Mouse (Mus musculus) embryonic facial prominence, embryonic 14.5 days (tissue): ENCODE measurements at regions not wholly inside any gene's neighbourhood (a gene's known extent, or its start where the extent isn't known, plus 50 kb on each side); places are given as distances from the start of the nearest gene placed in this dataset.

Source experiments
- ATAC-seq: fragments of 200-750 bp; cut with Nextera tagmentation; 2 replicates; pipeline ENCODE4 v1.8.0; 2017; ENCODE audit warnings: low read depth, moderate number of reproducible peaks, moderate TSS enrichment
- DNase-seq: peaks from one replicate; pipeline ENCODE4 v3.0.0-alpha.2; 2015; ENCODE audit warnings: low spot score
- H3K27ac ChIP-seq: fragments of 300-500 bp; sonication (generic); replicated peaks from 2 replicates; pipeline ENCODE4 v1.5.1; 2014; ENCODE audit warnings: low read depth, mild to moderate bottlenecking, low read length, moderate library complexity
- H3K27me3 ChIP-seq: fragments of 300-500 bp; sonication (generic); replicated peaks from 2 replicates; pipeline ENCODE4 v1.6.1; 2014; ENCODE audit warnings: low read length; ENCODE audit not compliant: control insufficient read depth, insufficient read depth
- H3K36me3 ChIP-seq: fragments of 300-500 bp; sonication (generic); 2 replicates; pipeline ENCODE4 v1.6.1; 2014; ENCODE audit warnings: low read length, mixed read lengths; ENCODE audit not compliant: control insufficient read depth, insufficient read depth
- H3K4me1 ChIP-seq: fragments of 300-500 bp; sonication (generic); 2 replicates; pipeline ENCODE4 v1.6.1; 2014; ENCODE audit warnings: antibody characterized with exemption, low read length; ENCODE audit not compliant: control insufficient read depth, insufficient read depth
- H3K4me2 ChIP-seq: fragments of 300-500 bp; sonication (generic); 2 replicates; pipeline ENCODE4 v1.6.1; 2014; ENCODE audit warnings: low read depth, mild to moderate bottlenecking, low read length, moderate library complexity, mixed read lengths
- H3K4me3 ChIP-seq: fragments of 300-500 bp; sonication (generic); 2 replicates; pipeline ENCODE4 v1.5.1; 2014; ENCODE audit warnings: low read depth, mild to moderate bottlenecking, low read length
- H3K9ac ChIP-seq: fragments of 300-500 bp; sonication (generic); 2 replicates; pipeline ENCODE4 v1.6.1; 2014; ENCODE audit warnings: low read depth, mild to moderate bottlenecking, low read length, moderate library complexity, mixed read lengths
- H3K9me3 ChIP-seq: fragments of 300-500 bp; sonication (generic); 2 replicates; pipeline ENCODE4 v1.6.1; 2016; ENCODE audit warnings: low read length; ENCODE audit not compliant: control insufficient read depth
- WGBS: fragments of 180-500 bp; shearing (Covaris S2); extraction: QIAGEN DNeasy Blood & Tissue Kit; methylation state at CpG from one replicate; pipeline ENCODE4 v1.1.7; 2014; 5-methylcytosine and 5-hydroxymethylcytosine counted together

DNA sequence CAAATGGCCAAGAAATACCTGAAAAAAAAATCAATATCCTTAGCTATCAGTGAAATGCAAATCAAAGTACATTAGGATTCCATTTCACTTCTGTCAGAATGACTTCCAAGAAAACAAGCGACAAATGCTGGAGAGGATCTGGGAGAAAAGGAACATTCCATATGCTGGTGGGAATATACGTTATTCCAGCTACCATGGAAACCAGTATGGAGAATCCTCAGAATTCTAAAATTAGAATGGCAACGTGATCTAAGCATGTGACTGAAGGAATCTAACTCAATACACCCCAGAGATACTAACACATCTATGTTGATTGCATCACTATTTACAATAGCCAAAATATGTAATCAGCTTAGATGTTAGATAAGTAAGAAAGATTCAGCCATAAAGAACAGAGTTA lies 146.1 kb upstream of the Sox14 start:
- Histone ChIP-seq H3K27me3 (no peaks in the 10 kb centered on the region), H3K36me3 (no peaks in the 10 kb centered on the region), H3K4me2 (no peak overlapping the region), H3K9me3 (no peaks in the 10 kb centered on the region), H3K4me3 (no peak overlapping the region), H3K4me1 (no peaks in the 10 kb centered on the region), H3K9ac (no peak overlapping the region), H3K27ac (no peak overlapping the region)
- DNase-seq (no peak), ATAC-seq (no peak)
- 74% methylated on average over 3 of the region's 3 CpGs for WGBS

DNA sequence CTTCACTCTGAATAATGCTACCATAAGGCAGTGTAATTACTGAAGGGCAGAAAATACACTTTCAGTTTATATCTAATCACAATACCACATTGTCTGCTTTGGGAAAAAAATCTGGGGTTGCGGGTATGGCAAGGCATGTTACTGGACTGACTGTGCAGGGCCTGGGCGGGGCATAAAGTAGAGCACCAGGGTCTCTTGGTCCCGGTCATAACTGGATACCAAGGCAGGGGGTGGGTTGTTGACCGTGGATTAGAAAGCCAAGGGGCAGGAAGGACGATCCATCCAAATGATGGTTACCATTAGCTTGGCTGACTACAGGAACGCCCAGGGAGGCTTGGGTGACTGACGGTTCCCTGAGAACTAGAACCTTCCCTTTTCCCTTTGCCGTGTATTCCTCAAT lies 119.2 kb upstream of the Sox14 start:
- Histone ChIP-seq H3K36me3 (no peaks in the 10 kb centered on the region), H3K4me2 (no peak overlapping the region), H3K9me3 (no peaks in the 10 kb centered on the region), H3K27me3 (peaks cover 34% of the 10 kb centered on the region), H3K9ac (no peak overlapping the region), H3K4me3 (no peak overlapping the region), H3K27ac (no peak overlapping the region), H3K4me1 (0 out of 2 replicates have a peak, but pooled peaks cover 5% of the 10 kb centered on the region)
- no peak for DNase-seq
- WGBS = 41% methylated on average over 8 of the region's 8 CpGs
- ATAC-seq = no peak

DNA sequence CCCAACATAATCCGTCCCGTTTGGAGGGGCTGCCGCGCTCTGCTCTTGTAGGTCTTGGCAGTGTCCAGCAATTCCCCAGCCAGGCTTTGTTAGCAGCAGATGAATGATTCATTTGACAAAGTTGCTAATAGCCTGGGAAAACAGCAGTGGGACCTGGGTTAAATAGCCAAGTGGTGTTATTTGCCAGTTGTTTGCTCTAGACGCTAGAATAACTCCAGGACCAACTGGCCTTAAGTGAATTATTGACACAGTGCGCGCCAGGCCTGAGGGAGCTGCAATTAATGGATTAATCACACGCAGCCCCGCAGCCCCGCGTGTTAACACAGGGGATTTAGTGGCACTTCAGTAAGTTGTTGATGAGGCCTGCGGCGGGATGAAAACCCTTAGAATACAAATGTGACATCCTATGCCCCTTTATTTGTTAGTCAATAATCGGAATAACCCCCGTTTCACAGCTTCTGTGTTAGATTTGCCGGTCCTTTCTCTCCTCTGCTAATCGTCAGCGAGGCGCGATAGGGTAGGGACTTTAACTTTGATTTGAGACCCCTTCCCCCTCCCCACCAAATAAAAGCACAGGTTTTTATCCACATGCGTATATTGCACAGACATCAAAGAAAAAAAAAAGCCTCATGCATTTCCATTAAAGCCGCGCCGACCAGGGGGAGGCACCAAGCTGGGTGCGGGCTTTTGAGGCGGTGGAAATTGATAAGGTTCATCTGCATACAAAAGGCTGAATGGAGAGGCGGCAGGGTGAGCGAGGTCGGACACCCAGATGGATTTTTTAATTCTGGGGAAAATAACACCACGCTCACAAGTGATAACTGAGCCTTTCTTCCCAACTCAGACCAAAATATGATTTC lies 118.5 kb upstream of the Sox14 start:
- H3K9me3 ChIP-seq = no peaks in the 10 kb centered on the region
- no peaks in the 10 kb centered on the region for H3K36me3 ChIP-seq
- H3K27me3 ChIP-seq = peaks cover 34% of the 10 kb centered on the region
- peak overlapping the region; percentile 10; the same call in 1 of the 2 replicates for H3K4me3 ChIP-seq
- ATAC-seq (no peak), DNase-seq (peak; percentile 48)
- 0 out of 2 replicates have a peak, but pooled peaks cover 5% of the 10 kb centered on the region for H3K4me1 ChIP-seq
- H3K4me2 ChIP-seq = peak overlapping the region; percentile 44
- 2% methylated on average over 30 of the region's 30 CpGs for WGBS
- H3K9ac ChIP-seq = no peak overlapping the region
- H3K27ac ChIP-seq = no peak overlapping the region

DNA sequence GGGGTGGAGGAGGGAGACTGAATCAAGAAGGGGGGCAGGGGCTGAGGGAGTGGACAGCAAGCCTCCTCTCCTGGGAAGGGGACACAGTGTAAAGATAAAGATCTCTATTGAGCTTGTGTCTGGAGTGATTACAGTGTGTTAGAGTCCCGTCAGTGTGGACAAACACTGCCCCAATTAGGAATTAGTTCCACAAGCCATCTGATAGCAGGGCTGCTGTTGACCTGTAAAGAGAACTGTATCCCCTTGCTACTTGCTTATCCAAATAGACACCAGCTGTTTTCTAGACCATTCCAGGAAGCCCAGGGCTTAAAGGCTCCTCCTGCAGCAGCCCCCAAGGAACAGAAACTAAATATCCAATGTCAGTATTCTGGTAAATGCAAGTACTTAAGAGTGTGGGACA lies 111.4 kb upstream of the Sox14 start:
- ATAC-seq (no peak), DNase-seq (peak; percentile 29)
- H3K27me3 ChIP-seq = no peaks in the 10 kb centered on the region
- H3K4me2 ChIP-seq = no peak overlapping the region
- H3K9ac ChIP-seq = no peak overlapping the region
- WGBS = 8% methylated on average over 1 of the region's 1 CpGs
- no peaks in the 10 kb centered on the region for H3K36me3 ChIP-seq
- no peaks in the 10 kb centered on the region for H3K4me1 ChIP-seq
- H3K27ac ChIP-seq = no peak overlapping the region
- H3K9me3 ChIP-seq = 0 out of 2 replicates have a peak, but pooled peaks cover 3% of the 10 kb centered on the region
- no peak overlapping the region for H3K4me3 ChIP-seq

DNA sequence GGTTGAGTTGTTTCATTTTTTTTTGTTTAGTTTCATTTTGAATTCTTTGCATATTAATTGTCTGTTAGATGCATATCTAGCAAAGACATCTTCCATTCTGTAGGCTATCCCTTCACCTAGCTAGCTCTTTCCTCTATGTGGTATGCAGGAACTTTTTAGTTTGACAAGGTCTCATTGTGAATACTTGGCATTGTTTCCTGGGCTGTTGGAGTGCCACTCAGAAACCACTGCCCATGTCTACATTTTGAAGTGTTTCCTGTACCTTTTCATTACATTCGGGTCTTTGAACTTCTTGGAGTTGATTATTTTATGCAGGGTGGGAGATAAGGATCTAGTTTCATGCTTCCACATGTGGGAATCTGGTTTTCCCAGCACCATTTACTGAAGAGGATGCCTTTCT lies 104.8 kb upstream of the Sox14 start:
- no peaks in the 10 kb centered on the region for H3K4me1 ChIP-seq
- DNase-seq = no peak

DNA sequence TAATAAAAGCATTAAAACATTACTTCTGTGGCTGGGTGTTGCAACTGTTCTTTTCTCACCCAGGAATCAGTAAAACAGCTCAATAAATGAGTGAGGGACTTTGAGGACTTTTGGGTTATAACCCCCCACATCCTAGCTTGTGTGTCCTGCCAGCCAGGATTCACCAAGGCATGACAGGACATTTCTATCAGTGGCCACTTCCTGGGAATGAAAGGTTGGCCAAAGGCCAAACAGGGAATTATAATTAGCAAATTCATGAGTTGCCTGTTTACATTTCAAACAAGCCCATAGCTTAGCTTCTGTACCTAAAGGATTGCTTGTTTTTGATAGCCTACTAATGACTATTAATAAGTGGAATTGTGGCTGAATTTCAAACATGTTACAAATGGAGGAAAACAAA lies 85.6 kb upstream of the Sox14 start:
- ATAC-seq = no peak

More for the DNA sequence above, 104.8 kb upstream of the Sox14 start:
- H3K27me3 ChIP-seq = no peaks in the 10 kb centered on the region
- H3K4me3 ChIP-seq = no peak overlapping the region
- no peak overlapping the region for H3K4me2 ChIP-seq
- ATAC-seq = no peak
- no peaks in the 10 kb centered on the region for H3K36me3 ChIP-seq
- WGBS = 71% methylated on average over 1 of the region's 1 CpGs
- H3K9me3 ChIP-seq = no peaks in the 10 kb centered on the region
- H3K27ac ChIP-seq = no peak overlapping the region
- H3K9ac ChIP-seq = no peak overlapping the region

DNA sequence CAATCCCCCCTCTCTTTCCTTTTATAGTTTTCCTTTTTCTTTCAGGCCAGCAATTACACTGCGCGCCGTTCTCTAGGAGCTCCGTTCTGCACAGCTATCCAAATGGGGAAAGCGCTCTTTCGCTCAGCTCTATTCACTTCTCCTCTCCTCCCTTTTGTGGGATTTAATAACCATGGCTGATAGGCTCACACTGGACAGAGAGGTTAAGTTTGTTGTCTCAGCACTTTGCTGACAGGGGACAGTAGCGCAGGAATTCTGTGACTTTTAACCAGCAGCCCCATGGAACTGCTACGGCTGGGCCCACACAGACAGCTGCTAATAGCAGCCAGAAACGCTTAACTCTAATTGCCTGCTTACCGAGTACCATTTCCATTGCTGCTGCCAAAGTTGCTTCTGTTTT lies 78.8 kb upstream of the Sox14 start:
- WGBS = 48% methylated on average over 10 of the region's 10 CpGs
- Histone ChIP-seq H3K27ac (no peak overlapping the region), H3K4me2 (no peak overlapping the region), H3K4me1 (no peaks in the 10 kb centered on the region), H3K36me3 (no peaks in the 10 kb centered on the region), H3K9ac (no peak overlapping the region), H3K27me3 (no peaks in the 10 kb centered on the region), H3K4me3 (no peak overlapping the region), H3K9me3 (peaks cover 4% of the 10 kb centered on the region; the same call in 1 of the 2 replicates)
- DNase-seq (peak; percentile 3), ATAC-seq (no peak)

More for the DNA sequence above, 85.6 kb upstream of the Sox14 start:
- Histone ChIP-seq H3K4me3 (no peak overlapping the region), H3K27ac (no peak overlapping the region), H3K4me1 (no peaks in the 10 kb centered on the region), H3K9me3 (no peaks in the 10 kb centered on the region), H3K36me3 (no peaks in the 10 kb centered on the region), H3K27me3 (no peaks in the 10 kb centered on the region), H3K4me2 (no peak overlapping the region), H3K9ac (no peak overlapping the region)
- no peak for DNase-seq

DNA sequence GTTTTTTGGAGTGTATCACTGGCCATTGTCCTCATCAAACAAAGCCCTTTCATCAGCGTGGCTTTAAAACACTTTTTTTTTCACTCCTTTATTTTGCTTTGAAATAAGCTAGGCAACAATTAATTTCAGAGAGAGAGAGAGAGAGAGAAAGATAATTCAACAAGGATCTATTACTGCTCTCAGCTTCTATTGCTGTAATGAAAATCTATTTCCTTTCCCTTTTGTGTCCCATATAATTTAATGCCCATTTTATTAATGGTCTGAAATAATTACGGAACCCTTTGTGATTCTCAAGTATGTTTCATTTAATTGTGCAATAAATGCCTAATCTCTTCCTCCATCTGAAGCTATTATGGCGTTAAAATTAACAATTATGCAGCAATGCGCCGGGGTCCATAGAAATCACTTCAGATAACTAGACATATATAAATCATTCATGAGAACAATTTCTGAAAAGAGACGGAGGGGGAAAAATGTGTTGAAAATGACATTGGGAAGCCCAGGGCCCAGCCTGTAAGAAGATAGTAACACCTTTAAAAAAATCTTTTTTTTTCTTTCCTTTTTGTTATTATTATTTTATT lies 78.2 kb upstream of the Sox14 start:
- H3K9ac ChIP-seq = no peak overlapping the region
- peaks cover 6% of the 10 kb centered on the region; the same call in 1 of the 2 replicates for H3K9me3 ChIP-seq
- 79% methylated on average over 6 of the region's 6 CpGs for WGBS
- no peaks in the 10 kb centered on the region for H3K36me3 ChIP-seq
- ATAC-seq (no peak), DNase-seq (no peak)
- no peak overlapping the region for H3K4me2 ChIP-seq
- no peak overlapping the region for H3K27ac ChIP-seq
- no peaks in the 10 kb centered on the region for H3K27me3 ChIP-seq
- H3K4me3 ChIP-seq = no peak overlapping the region
- no peaks in the 10 kb centered on the region for H3K4me1 ChIP-seq
